Mouse (Mus musculus): Measurements from ENCODE around the gene Tdo2. TPM values are rescaled to one million over a fixed set of nuclear protein-coding genes. Genes with fewer than 3 reads are reported as not detected.

Tdo2 gene
- not detected in 4 replicates for total RNA-seq (2023; ENCODE audit: inconsistent age)

DNA sequence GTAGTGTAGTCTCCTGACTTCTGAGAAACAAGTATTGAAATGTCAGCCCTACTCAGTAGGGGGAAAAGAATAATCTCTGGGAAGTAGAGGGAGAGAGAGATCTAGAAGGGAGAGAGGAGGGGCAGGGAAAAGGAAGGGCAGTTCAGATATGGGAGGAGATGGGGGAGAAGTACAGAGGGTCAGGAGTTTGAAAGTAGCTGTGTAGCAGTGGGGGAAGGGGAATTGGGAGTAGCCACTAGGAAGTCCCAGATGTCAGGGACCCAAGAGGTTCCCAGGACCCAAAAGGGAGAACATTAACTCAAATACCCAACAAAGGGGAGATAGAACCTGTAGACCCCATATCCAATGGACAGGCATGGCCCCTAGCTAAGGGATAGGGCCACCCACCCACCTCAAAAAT lies at the start of gene Tdo2:
Gene Tdo2 (minus strand): TSS at position 101 of the 400 bp plus-strand sequence.

DNA sequence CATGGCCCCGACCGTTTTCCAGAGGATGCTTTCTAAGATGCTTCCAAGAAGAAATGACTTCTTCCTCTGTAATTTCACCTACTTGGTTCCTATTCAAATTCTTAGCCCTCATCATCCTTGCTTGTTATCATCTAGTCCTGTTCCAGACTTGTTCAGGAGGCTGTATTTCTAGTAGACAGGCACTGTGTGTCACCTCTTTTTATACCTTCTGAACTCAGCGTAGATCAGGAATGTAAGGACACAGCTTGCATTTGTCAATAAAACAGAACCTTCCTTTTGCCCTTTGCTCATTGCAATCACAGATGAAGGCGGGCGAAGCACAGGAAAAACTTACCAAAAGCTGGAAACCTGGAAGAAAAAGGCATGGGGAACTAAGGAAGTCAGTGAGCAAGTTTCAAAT lies 6.0 kb upstream of the Tdo2 start, which contains the start of gene Asic5:
Gene Asic5 (plus strand): TSS at position 301 of the 400 bp plus-strand sequence.

DNA sequence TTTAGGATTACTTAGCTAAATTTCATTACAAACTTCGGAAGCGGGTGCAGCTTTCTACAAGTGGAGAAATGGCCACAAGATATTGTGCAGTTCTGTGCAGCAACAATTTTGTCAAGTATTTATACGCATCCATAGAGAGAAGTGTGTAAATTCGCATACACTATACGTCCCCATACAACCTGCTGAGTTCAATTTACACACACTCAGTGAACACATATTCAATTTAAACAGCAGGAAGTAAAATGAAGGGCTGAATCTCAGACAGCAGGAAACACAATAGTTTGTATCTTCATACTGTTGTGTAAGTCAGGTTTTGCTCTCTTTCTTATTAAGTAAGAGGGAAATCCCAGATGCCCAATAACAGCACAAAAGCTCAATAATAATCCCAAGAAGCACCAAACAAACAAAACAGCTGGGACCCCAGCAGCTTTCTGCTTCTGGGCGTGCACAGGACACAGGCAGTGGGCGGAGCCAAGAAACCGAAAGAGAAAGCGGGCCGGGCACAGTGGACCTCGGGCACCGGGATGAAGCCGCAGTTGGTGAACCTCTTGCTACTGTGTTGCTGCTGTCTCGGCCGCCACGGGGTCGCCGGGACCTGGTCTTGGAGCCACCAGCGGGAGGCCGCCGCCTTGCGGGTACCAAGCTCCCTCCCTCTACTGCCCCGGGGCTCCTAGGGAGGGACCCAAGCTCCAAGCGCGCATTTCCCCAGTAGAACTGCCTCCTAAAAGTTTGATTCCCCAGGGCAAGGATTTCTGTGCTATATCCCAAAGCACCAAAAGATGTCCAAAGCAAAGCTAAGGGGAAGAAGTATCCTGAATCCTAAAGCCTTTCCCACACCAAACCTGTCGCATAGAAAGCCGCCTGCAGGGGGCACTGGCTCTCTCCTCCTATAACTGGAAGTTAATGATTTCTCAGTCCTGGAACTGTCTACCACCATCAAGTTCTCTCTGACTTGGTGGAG lies 43.6 kb downstream of the Tdo2 start, which contains the start of gene Ctso:
Gene Ctso (plus strand): TSS at position 461 of the 961 bp plus-strand sequence.

Other genes starting within 250 kb of the Tdo2 start
- gene Ctso, start 43.6 kb downstream of the Tdo2 start, total RNA-seq (2023; ENCODE audit: inconsistent age): 72.0 to 77.2 TPM (median 74.9 TPM) in 4 replicates
- not detected in 4 replicates for gene Asic5, start 6.1 kb upstream of the Tdo2 start, total RNA-seq (2023; ENCODE audit: inconsistent age)
- 0.36 to 0.93 TPM (median 0.43 TPM) in 4 replicates for gene Gucy1b1, start 98.5 kb upstream of the Tdo2 start, total RNA-seq (2023; ENCODE audit: inconsistent age)
- 0.12 TPM in 1 of 4 replicates, not detected in the others for gene Gucy1a1, start 169.6 kb upstream of the Tdo2 start, total RNA-seq (2023; ENCODE audit: inconsistent age)